Mouse (Mus musculus): ENCODE measurements around the gene Gna12. TPM values are rescaled to one million over a fixed set of nuclear protein-coding genes. Genes with fewer than 3 reads are reported as not detected.
A peak's percentile ranks its signal among the peaks of the same experiment; 100 is the strongest.

Gene Gna12
- polyA plus RNA-seq, 1 experiment from 2014 or later = 9.4 TPM

- peak overlapping the region; percentile 56 for H3K4me2 ChIP-seq
- H3K27me3 ChIP-seq (replicated peaks) = no peaks in the 10 kb centered on the region
- WGBS = 36% methylated on average over 7 of the region's 7 CpGs
- peak overlapping the region; percentile 26 for H3K4me3 ChIP-seq
- no peaks in the 10 kb centered on the region for H3K36me3 ChIP-seq
- peak overlapping the region; percentile 78 for H3K27ac ChIP-seq (replicated peaks)
- H3K9ac ChIP-seq = peak overlapping the region; percentile 67
- peak; percentile 44; the same call in 1 of the 2 replicates for ATAC-seq (ENCODE audit: extremely low read depth, insufficient number of reproducible peaks, low FRiP score, low TSS enrichment)
- H3K4me1 ChIP-seq = peaks cover 91% of the 10 kb centered on the region
- H3K9me3 ChIP-seq = no peaks in the 10 kb centered on the region
These were observed 32.1 kb downstream of the Gna12 start for GRCm38 (mm10) chr5:140798158-140798557.

GRCm38 (mm10) chr5:140796051-140796450 is 34.2 kb downstream of the Gna12 start:
- 77% methylated on average over 3 of the region's 3 CpGs for WGBS
- H3K4me2 ChIP-seq = no peak overlapping the region
- H3K36me3 ChIP-seq = no peaks in the 10 kb centered on the region
- no peak for ATAC-seq (ENCODE audit: extremely low read depth, insufficient number of reproducible peaks, low FRiP score, low TSS enrichment)
- no peaks in the 10 kb centered on the region for H3K9me3 ChIP-seq
- H3K9ac ChIP-seq = no peak overlapping the region
- no peak overlapping the region for H3K4me3 ChIP-seq
- H3K27me3 ChIP-seq (replicated peaks) = no peaks in the 10 kb centered on the region
- peaks cover 94% of the 10 kb centered on the region for H3K4me1 ChIP-seq
- H3K27ac ChIP-seq (replicated peaks) = 0 out of 2 replicates have a peak overlapping the region, but pooled peaks have one; percentile 5

GRCm38 (mm10) chr5:140795176-140795575 is 35.1 kb downstream of the Gna12 start:
- Histone ChIP-seq H3K4me1 (peaks cover 94% of the 10 kb centered on the region), H3K4me3 (no peak overlapping the region), H3K27me3 (replicated peaks) (no peaks in the 10 kb centered on the region), H3K4me2 (peak overlapping the region; percentile 29; the same call in 1 of the 2 replicates), H3K9ac (peak overlapping the region; percentile 30), H3K36me3 (no peaks in the 10 kb centered on the region), H3K27ac (replicated peaks) (peak overlapping the region; percentile 82), H3K9me3 (no peaks in the 10 kb centered on the region)
- no peak for ATAC-seq (ENCODE audit: extremely low read depth, insufficient number of reproducible peaks, low FRiP score, low TSS enrichment)
- WGBS = 14% methylated on average over 2 of the region's 2 CpGs

- no peaks in the 10 kb centered on the region for H3K27me3 ChIP-seq (replicated peaks)
- H3K27ac ChIP-seq (replicated peaks) = peak overlapping the region; percentile 82
- H3K9me3 ChIP-seq = no peaks in the 10 kb centered on the region
- no peaks in the 10 kb centered on the region for H3K36me3 ChIP-seq
- peaks cover 94% of the 10 kb centered on the region for H3K4me1 ChIP-seq
- H3K4me3 ChIP-seq = no peak overlapping the region
- no peak for ATAC-seq (ENCODE audit: extremely low read depth, insufficient number of reproducible peaks, low FRiP score, low TSS enrichment)
- peak overlapping the region; percentile 30 for H3K9ac ChIP-seq
- 10% methylated on average over 3 of the region's 3 CpGs for WGBS
- H3K4me2 ChIP-seq = peak overlapping the region; percentile 29
These were observed 35.5 kb downstream of the Gna12 start for GRCm38 (mm10) chr5:140794753-140795152.

GRCm38 (mm10) chr5:140792233-140792632 is 38.0 kb downstream of the Gna12 start:
- no peak for ATAC-seq (ENCODE audit: extremely low read depth, insufficient number of reproducible peaks, low FRiP score, low TSS enrichment)
- 42% methylated on average over 5 of the region's 5 CpGs for WGBS
- Histone ChIP-seq H3K4me1 (peaks cover 88% of the 10 kb centered on the region), H3K27ac (replicated peaks) (peak overlapping the region; percentile 87), H3K4me2 (no peak overlapping the region), H3K9me3 (no peaks in the 10 kb centered on the region), H3K4me3 (no peak overlapping the region), H3K27me3 (replicated peaks) (no peaks in the 10 kb centered on the region), H3K36me3 (peaks cover 11% of the 10 kb centered on the region; the same call in 1 of the 2 replicates), H3K9ac (0 out of 2 replicates have a peak overlapping the region, but pooled peaks have one; percentile 40)

GRCm38 (mm10) chr5:140790937-140791877 is 39.0 kb downstream of the Gna12 start:
- H3K9ac ChIP-seq = peak overlapping the region; percentile 61
- ATAC-seq (ENCODE audit: extremely low read depth, insufficient number of reproducible peaks, low FRiP score, low TSS enrichment) = no peak
- 35% methylated on average over 9 of the region's 9 CpGs for WGBS

GRCm38 (mm10) chr5:140790392-140790791 is 39.8 kb downstream of the Gna12 start:
- Histone ChIP-seq H3K27me3 (replicated peaks) (no peaks in the 10 kb centered on the region), H3K27ac (replicated peaks) (peak overlapping the region; percentile 87), H3K4me3 (no peak overlapping the region), H3K9me3 (no peaks in the 10 kb centered on the region), H3K36me3 (peaks cover 13% of the 10 kb centered on the region; the same call in 1 of the 2 replicates), H3K4me1 (peaks cover 92% of the 10 kb centered on the region), H3K9ac (peak overlapping the region; percentile 33; the same call in 1 of the 2 replicates), H3K4me2 (0 out of 2 replicates have a peak overlapping the region, but pooled peaks have one; percentile 29)
- no peak for ATAC-seq (ENCODE audit: extremely low read depth, insufficient number of reproducible peaks, low FRiP score, low TSS enrichment)
- 54% methylated on average over 2 of the region's 2 CpGs for WGBS

More at GRCm38 (mm10) chr5:140790937-140791877, 39.0 kb downstream of the Gna12 start:
- H3K4me3 ChIP-seq = no peak overlapping the region
- H3K4me2 ChIP-seq = peak overlapping the region; percentile 29; the same call in 1 of the 2 replicates
- no peaks in the 10 kb centered on the region for H3K9me3 ChIP-seq
- peaks cover 89% of the 10 kb centered on the region for H3K4me1 ChIP-seq
- peak overlapping the region; percentile 87 for H3K27ac ChIP-seq (replicated peaks)
- H3K27me3 ChIP-seq (replicated peaks) = no peaks in the 10 kb centered on the region
- H3K36me3 ChIP-seq = peaks cover 11% of the 10 kb centered on the region; the same call in 1 of the 2 replicates

- H3K9me3 ChIP-seq = no peaks in the 10 kb centered on the region
- 0 out of 2 replicates have a peak overlapping the region, but pooled peaks have one; percentile 20 for H3K27ac ChIP-seq (replicated peaks)
These were observed 40.7 kb downstream of the Gna12 start for GRCm38 (mm10) chr5:140789561-140789960.

GRCm38 (mm10) chr5:140785240-140785872 is 44.9 kb downstream of the Gna12 start:
- 0 out of 2 replicates have a peak overlapping the region, but pooled peaks have one; percentile 50 for H3K27ac ChIP-seq (replicated peaks)
- no peaks in the 10 kb centered on the region for H3K9me3 ChIP-seq
- no peak overlapping the region for H3K4me3 ChIP-seq
- H3K4me1 ChIP-seq = peaks cover 61% of the 10 kb centered on the region
- no peak overlapping the region for H3K9ac ChIP-seq
- no peaks in the 10 kb centered on the region for H3K27me3 ChIP-seq (replicated peaks)
- H3K4me2 ChIP-seq = no peak overlapping the region
- no peak for ATAC-seq (ENCODE audit: extremely low read depth, insufficient number of reproducible peaks, low FRiP score, low TSS enrichment)
- H3K36me3 ChIP-seq = peaks cover 62% of the 10 kb centered on the region
- WGBS = 81% methylated on average over 13 of the region's 13 CpGs

More at GRCm38 (mm10) chr5:140789561-140789960, 40.7 kb downstream of the Gna12 start:
- no peak overlapping the region for H3K4me2 ChIP-seq
- no peaks in the 10 kb centered on the region for H3K27me3 ChIP-seq (replicated peaks)
- H3K4me1 ChIP-seq = peaks cover 84% of the 10 kb centered on the region
- H3K36me3 ChIP-seq = peaks cover 21% of the 10 kb centered on the region
- no peak for ATAC-seq (ENCODE audit: extremely low read depth, insufficient number of reproducible peaks, low FRiP score, low TSS enrichment)
- H3K4me3 ChIP-seq = no peak overlapping the region
- no peak overlapping the region for H3K9ac ChIP-seq

- Histone ChIP-seq H3K4me2 (no peak overlapping the region), H3K27me3 (replicated peaks) (no peaks in the 10 kb centered on the region), H3K9ac (no peak overlapping the region), H3K4me3 (no peak overlapping the region), H3K27ac (replicated peaks) (no peak overlapping the region), H3K36me3 (peaks cover 67% of the 10 kb centered on the region), H3K9me3 (no peaks in the 10 kb centered on the region), H3K4me1 (peaks cover 55% of the 10 kb centered on the region)
- ATAC-seq (ENCODE audit: extremely low read depth, insufficient number of reproducible peaks, low FRiP score, low TSS enrichment) = no peak
- WGBS = 74% methylated on average over 6 of the region's 6 CpGs
These were observed 45.9 kb downstream of the Gna12 start for GRCm38 (mm10) chr5:140784288-140784687.

GRCm38 (mm10) chr5:140783577-140783976 is 46.7 kb downstream of the Gna12 start:
- no peak overlapping the region for H3K27ac ChIP-seq (replicated peaks)
- H3K27me3 ChIP-seq (replicated peaks) = no peaks in the 10 kb centered on the region
- no peak overlapping the region for H3K4me3 ChIP-seq
- no peak overlapping the region for H3K4me2 ChIP-seq
- H3K36me3 ChIP-seq = peaks cover 68% of the 10 kb centered on the region
- no peak overlapping the region for H3K9ac ChIP-seq
- H3K9me3 ChIP-seq = no peaks in the 10 kb centered on the region
- H3K4me1 ChIP-seq = peaks cover 55% of the 10 kb centered on the region
- no peak for ATAC-seq (ENCODE audit: extremely low read depth, insufficient number of reproducible peaks, low FRiP score, low TSS enrichment)
- WGBS = 84% methylated on average over 4 of the region's 4 CpGs

Measured in heart, embryonic 13.5 days (tissue).